Mouse (Mus musculus) lung, adult 2 months (tissue): Measurements from ENCODE around the gene Smarcd2.

ENCODE experiments used
- CTCF ChIP-seq: fragments of 200-500 bp; IDR thresholded peaks from 2 replicates; pipeline ENCODE4 v1.5.1; 2011; ENCODE audit warnings: mild to moderate bottlenecking, low read length, control low read depth; ENCODE audit not compliant: insufficient read depth
- POLR2A ChIP-seq: fragments of 200-500 bp; IDR thresholded peaks from 2 replicates; pipeline ENCODE4 v1.6.1; 2011; ENCODE audit warnings: low read depth, mild to moderate bottlenecking, control low read depth, low read length, borderline replicate concordance; ENCODE audit errors: extremely low read depth

- TF ChIP-seq CTCF (no peak), POLR2A (no peak)
Observed at GRCm38 (mm10) chr11:106265570-106265969, 7.2 kb downstream of the Smarcd2 start.
